Mouse (Mus musculus): ENCODE data around the gene Pxt1.

Gene Pxt1

GRCm38 (mm10) chr17:28947011-28947939, 3.6 kb upstream of the Pxt1 start:
- no peak for DNase-seq (ENCODE audit: low spot score)

- no peak for DNase-seq (ENCODE audit: low spot score)
Measured at GRCm38 (mm10) chr17:28944481-28944880, 841 bp upstream of the Pxt1 start.

- DNase-seq (ENCODE audit: low spot score) = no peak
Measured at GRCm38 (mm10) chr17:28942101-28942500, 1.5 kb downstream of the Pxt1 start.

GRCm38 (mm10) chr17:28940776-28941555, 2.7 kb downstream of the Pxt1 start:
- no peak for DNase-seq (ENCODE audit: low spot score)

- DNase-seq (ENCODE audit: low spot score) = no peak
Measured at GRCm38 (mm10) chr17:28936622-28937345, 6.9 kb downstream of the Pxt1 start.

- no peak for DNase-seq (ENCODE audit: low spot score)
Measured at GRCm38 (mm10) chr17:28936133-28936532, 7.5 kb downstream of the Pxt1 start.

- no peak for DNase-seq (ENCODE audit: low spot score)
Measured at GRCm38 (mm10) chr17:28934120-28934916, 9.3 kb downstream of the Pxt1 start.

- DNase-seq (ENCODE audit: low spot score) = no peak
Measured at GRCm38 (mm10) chr17:28932274-28932673, 11.4 kb downstream of the Pxt1 start.

- DNase-seq (ENCODE audit: low spot score) = no peak
Measured at GRCm38 (mm10) chr17:28931436-28932211, 12.0 kb downstream of the Pxt1 start.

- peak; percentile 63 for DNase-seq (ENCODE audit: low spot score)
Measured at GRCm38 (mm10) chr17:28930392-28931074, 13.1 kb downstream of the Pxt1 start.

GRCm38 (mm10) chr17:28929369-28929768, 14.3 kb downstream of the Pxt1 start:
- no peak for DNase-seq (ENCODE audit: low spot score)

- DNase-seq (ENCODE audit: low spot score) = peak; percentile 3
Measured at GRCm38 (mm10) chr17:28928004-28928403, 15.6 kb downstream of the Pxt1 start.

- DNase-seq (ENCODE audit: low spot score) = no peak
Measured at GRCm38 (mm10) chr17:28926866-28927635, 16.6 kb downstream of the Pxt1 start.

- peak; percentile 69 for DNase-seq (ENCODE audit: low spot score)
Measured at GRCm38 (mm10) chr17:28926380-28926779, 17.3 kb downstream of the Pxt1 start.

- no peak for DNase-seq (ENCODE audit: low spot score)
Measured at GRCm38 (mm10) chr17:28924957-28925595, 18.6 kb downstream of the Pxt1 start.

- no peak for DNase-seq (ENCODE audit: low spot score)
Measured at GRCm38 (mm10) chr17:28922096-28922495, 21.5 kb downstream of the Pxt1 start.

- DNase-seq (ENCODE audit: low spot score) = no peak
Measured at GRCm38 (mm10) chr17:28921086-28921485, 22.6 kb downstream of the Pxt1 start.

- DNase-seq (ENCODE audit: low spot score) = no peak
Measured at GRCm38 (mm10) chr17:28916520-28916919, 27.1 kb downstream of the Pxt1 start.

Measured in urinary bladder, postnatal 25 days (tissue).